Mouse (Mus musculus) lung, embryonic 14.5 days (tissue): Measurements from ENCODE around the gene Crbn. TPM values are rescaled to one million over a fixed set of nuclear protein-coding genes. Genes with fewer than 3 reads are reported as not detected.

ENCODE experiments used
- ATAC-seq: fragments of 200-750 bp; cut with Nextera tagmentation; 2 replicates; pipeline ENCODE4 v1.8.0; 2017; ENCODE audit warnings: mild to moderate bottlenecking, moderate TSS enrichment, moderate library complexity; ENCODE audit not compliant: insufficient read depth
- DNase-seq: peaks from one replicate; pipeline ENCODE4 v3.0.0-alpha.2; 2015
- H3K27ac ChIP-seq: fragments of 300-500 bp; sonication (generic); 2 replicates; pipeline ENCODE4 v1.5.1; 2014; ENCODE audit warnings: low read depth, mild to moderate bottlenecking, moderate library complexity
- H3K27me3 ChIP-seq: fragments of 300-500 bp; sonication (generic); 2 replicates; pipeline ENCODE4 v1.6.1; 2014; ENCODE audit warnings: low read length, control low read depth; ENCODE audit not compliant: insufficient read depth
- H3K36me3 ChIP-seq: fragments of 300-500 bp; sonication (generic); 2 replicates; pipeline ENCODE4 v1.6.1; 2014; ENCODE audit warnings: control low read depth; ENCODE audit not compliant: insufficient read depth
- H3K4me1 ChIP-seq: fragments of 300-500 bp; sonication (generic); 2 replicates; pipeline ENCODE4 v1.6.1; 2014; ENCODE audit warnings: antibody characterized with exemption, control low read depth; ENCODE audit not compliant: insufficient read depth
- H3K4me2 ChIP-seq: fragments of 300-500 bp; sonication (generic); 2 replicates; pipeline ENCODE4 v1.6.1; 2014; ENCODE audit warnings: mild to moderate bottlenecking
- H3K4me3 ChIP-seq: fragments of 300-500 bp; sonication (generic); 2 replicates; pipeline ENCODE4 v1.5.1; 2014; ENCODE audit warnings: low read depth, low read length
- H3K9ac ChIP-seq: fragments of 300-500 bp; sonication (generic); 2 replicates; pipeline ENCODE4 v1.6.1; 2014
- H3K9me3 ChIP-seq: fragments of 300-500 bp; sonication (generic); 2 replicates; pipeline ENCODE4 v1.6.1; 2016; ENCODE audit warnings: low read depth, low read length, control low read depth
- CTCF ChIP-seq: IDR thresholded peaks from 2 replicates; pipeline ENCODE4 v1.5.1; 2016; ENCODE audit warnings: antibody characterized with exemption, low read depth
- WGBS: fragments of 180-500 bp; shearing (Covaris S2); extraction: QIAGEN DNeasy Blood & Tissue Kit; methylation state at CpG from one replicate; pipeline ENCODE4 v1.1.7; 2014; 5-methylcytosine and 5-hydroxymethylcytosine counted together
- polyA plus RNA-seq: library from polyadenylated mRNA; unstranded; fragments of >200 nt; fragmentation: Nextera tagmentation; extraction: Ambion mirVana; gene quantifications from 2 replicates; pipeline ENCODE4 v1.2.1, GENCODE M21; 2014

The Crbn gene
- polyA plus RNA-seq, 1 experiment from 2014 or later: 42.1 TPM

DNA sequence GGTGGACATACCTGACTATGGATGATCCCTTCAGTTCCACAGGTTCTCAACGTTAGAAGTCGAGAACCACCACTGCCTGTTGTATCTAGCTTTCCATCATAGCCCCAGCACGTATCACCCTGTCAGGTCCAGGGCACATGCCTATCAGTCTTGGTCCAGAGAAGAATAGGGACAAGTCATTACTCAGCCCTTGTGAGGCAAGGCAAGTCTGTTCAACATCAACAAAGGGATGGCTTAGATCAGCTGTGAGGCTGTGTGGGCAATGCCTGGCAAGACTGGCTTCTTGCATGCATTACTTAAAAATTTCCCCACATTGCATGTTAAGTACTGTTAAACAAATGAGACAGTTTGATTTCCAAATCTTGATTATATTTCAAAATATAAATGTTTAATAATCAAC, 52.1 kb downstream of the Crbn start:
- Histone ChIP-seq H3K9ac (no peak overlapping the region), H3K36me3 (no peaks in the 10 kb centered on the region), H3K4me2 (no peak overlapping the region), H3K27ac (no peak overlapping the region), H3K27me3 (no peaks in the 10 kb centered on the region), H3K4me3 (no peak overlapping the region), H3K9me3 (no peaks in the 10 kb centered on the region), H3K4me1 (no peaks in the 10 kb centered on the region)
- no peak for DNase-seq
- no peak for TF ChIP-seq CTCF
- 67% methylated on average over 3 of the region's 3 CpGs for WGBS
- ATAC-seq: no peak

DNA sequence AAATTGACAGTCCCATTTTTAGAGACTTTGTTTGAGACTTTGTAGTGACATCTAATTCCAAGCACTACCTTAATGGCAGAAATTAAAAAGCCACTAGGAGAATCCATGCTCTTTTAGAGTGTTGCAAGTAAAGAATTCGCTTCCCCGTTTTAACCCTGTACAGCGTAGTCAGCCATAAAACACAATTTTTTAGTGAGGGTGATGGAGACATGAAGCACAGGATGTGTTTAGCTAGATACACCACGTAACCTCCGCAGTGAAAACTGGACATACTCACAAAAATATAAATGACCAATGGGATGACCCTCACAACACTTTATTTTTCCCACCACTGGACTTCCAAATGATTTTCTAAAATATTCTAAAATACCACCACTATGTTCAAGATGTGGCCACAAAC, 52.6 kb downstream of the Crbn start:
- H3K4me1 ChIP-seq: no peaks in the 10 kb centered on the region
- WGBS: 88% methylated on average over 5 of the region's 5 CpGs
- no peak overlapping the region for H3K4me2 ChIP-seq
- no peak overlapping the region for H3K9ac ChIP-seq
- no peak overlapping the region for H3K27ac ChIP-seq
- no peaks in the 10 kb centered on the region for H3K36me3 ChIP-seq
- no peaks in the 10 kb centered on the region for H3K27me3 ChIP-seq
- no peak for ATAC-seq
- DNase-seq: no peak
- TF ChIP-seq CTCF: no peak
- no peaks in the 10 kb centered on the region for H3K9me3 ChIP-seq
- H3K4me3 ChIP-seq: no peak overlapping the region

DNA sequence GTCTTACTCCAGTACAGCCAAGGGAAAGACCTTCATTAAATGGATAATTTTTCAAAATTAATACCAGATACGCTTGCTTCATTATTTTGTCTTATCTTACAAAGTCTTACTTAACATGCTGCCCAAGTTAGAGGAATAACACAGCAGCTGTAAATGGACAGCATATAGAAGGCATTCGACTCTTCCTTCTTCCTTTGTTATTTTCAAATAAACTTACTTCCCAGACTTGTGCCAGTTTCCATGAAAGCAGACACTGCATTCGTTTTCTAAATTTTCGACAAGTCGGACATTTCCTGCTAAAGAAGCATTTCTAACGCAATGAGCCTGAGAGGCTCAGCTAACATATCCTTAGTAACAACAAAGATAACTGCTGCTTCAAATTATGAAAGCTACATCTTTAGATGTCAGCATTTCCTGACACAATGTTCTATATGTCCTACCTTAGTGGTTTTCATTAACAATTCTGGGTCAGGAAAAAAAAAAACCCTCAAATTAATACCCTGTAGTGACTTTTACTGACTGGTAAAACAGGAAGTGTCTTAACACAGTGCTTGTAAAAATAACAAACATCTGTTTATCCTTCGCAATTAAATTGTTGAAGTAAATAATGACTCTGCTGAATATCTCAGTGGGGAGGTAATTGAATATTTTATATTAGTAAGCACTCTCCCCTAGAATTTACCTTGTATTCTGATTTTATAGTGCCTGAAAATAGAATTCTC, 54.0 kb downstream of the Crbn start:
- Histone ChIP-seq H3K9me3 (no peaks in the 10 kb centered on the region), H3K4me1 (no peaks in the 10 kb centered on the region), H3K27me3 (no peaks in the 10 kb centered on the region), H3K9ac (no peak overlapping the region), H3K4me2 (no peak overlapping the region), H3K36me3 (no peaks in the 10 kb centered on the region), H3K4me3 (no peak overlapping the region), H3K27ac (no peak overlapping the region)
- DNase-seq (no peak), ATAC-seq (no peak)
- 58% methylated on average over 7 of the region's 7 CpGs for WGBS
- TF ChIP-seq CTCF: no peak

DNA sequence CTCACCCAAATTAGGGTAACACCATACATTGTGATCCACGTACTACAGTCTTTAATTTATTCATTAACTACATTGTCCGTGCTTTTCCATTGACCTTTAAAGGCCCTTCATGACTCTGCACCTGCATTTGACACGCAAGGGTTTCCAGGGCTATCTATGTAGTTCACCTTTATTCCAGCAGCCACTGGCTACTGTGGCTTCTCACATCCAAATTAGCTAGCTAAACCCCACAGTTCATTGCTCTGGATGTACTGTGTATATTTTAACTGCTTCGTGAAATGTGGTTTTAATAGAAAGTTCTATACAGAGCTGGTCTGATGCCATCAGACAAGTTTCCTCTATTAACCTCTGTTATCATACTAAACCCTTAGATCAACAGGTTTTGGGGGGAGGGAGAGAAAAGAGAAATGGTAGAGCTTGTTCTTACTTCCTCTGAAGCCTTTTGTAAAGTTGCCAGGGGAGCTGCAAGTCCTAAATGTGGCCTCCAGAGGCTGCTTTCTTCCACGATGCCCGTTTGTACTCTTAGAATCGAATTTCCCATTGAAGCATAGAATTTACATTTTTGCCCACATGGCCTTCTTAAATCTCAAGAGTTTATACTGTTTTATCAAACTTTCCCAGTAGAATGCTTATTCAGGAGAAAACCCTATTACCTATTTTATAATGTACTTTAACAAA, 56.2 kb downstream of the Crbn start:
- ATAC-seq (no peak), DNase-seq (no peak)
- no peak for TF ChIP-seq CTCF
- Histone ChIP-seq H3K4me2 (no peak overlapping the region), H3K4me3 (no peak overlapping the region), H3K9ac (no peak overlapping the region), H3K9me3 (no peaks in the 10 kb centered on the region), H3K27ac (no peak overlapping the region), H3K4me1 (no peaks in the 10 kb centered on the region), H3K27me3 (no peaks in the 10 kb centered on the region), H3K36me3 (no peaks in the 10 kb centered on the region)
- 77% methylated on average over 7 of the region's 7 CpGs for WGBS

DNA sequence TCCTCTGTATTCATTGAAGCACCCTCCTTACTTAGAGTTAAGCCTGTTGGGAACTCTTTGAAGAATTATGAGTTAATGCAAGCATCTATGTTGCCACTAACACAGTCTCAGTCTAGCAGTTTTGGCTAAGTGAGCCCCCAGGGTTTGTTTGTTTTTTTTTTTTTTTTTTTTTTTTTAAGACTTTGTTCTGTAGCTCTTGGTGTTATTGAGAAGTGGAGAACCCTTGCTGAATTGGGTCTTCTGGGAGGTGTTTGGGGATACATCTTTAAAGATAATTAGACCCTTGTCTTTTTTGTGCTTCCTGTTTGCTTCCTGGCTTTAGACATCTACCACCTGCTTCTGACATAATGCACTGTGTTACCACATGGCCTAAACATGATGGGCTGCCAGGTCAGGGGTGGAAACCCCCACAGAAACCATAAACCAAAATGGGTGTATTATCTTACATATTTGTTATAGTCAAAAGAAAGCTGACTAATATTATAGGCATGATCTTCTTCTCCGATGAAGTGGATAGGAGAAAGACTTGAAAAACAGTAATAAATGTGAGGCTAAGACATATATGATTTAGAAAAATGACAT, 59.5 kb downstream of the Crbn start:
- H3K4me3 ChIP-seq: no peak overlapping the region
- no peak overlapping the region for H3K27ac ChIP-seq
- H3K4me1 ChIP-seq: no peaks in the 10 kb centered on the region
- DNase-seq (no peak), ATAC-seq (no peak)
- no peak for TF ChIP-seq CTCF
- H3K9ac ChIP-seq: no peak overlapping the region
- WGBS: 65% methylated on average over 1 of the region's 1 CpGs
- H3K36me3 ChIP-seq: no peaks in the 10 kb centered on the region
- H3K9me3 ChIP-seq: no peaks in the 10 kb centered on the region
- no peak overlapping the region for H3K4me2 ChIP-seq
- H3K27me3 ChIP-seq: no peaks in the 10 kb centered on the region

DNA sequence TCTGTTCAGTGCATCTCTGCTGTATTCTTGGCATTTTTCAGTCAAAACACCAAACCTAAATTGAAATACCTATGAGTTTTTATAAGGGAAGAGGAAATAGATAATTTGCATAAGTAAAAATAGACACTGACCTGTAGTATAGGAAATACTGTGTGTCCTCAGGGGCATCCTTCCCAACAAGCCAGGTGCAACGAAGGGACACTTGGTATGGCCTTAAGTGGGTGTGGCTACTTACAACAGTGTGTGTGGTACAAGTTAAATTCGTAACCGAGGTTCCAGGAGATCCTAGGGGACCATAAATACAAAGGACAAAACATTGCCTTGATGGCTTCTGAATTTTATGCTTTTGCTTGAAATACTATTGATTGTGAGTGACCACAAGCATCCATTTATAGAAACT, 61.6 kb downstream of the Crbn start:
- TF ChIP-seq CTCF: no peak
- no peak for ATAC-seq

DNA sequence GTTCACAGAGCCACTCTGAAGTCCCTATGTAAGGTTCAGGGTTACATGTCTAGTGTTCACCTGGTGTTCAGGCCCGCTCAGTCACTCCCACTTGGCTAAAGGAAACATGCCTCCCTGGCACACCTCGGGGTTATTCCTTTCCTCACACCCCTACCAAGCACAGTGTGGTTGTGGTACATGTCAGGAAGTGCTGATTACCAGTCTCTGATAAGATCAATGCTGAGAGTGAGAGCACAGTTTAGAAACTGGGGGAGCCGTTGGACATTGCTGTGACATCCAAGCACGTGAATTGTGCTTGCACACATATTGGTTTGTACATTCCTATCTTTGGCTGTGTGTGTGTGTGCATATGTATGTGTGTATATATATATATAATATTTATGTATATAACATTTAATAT, 67.3 kb downstream of the Crbn start:
- H3K4me1 ChIP-seq: no peaks in the 10 kb centered on the region
- DNase-seq (no peak), ATAC-seq (no peak)
- H3K4me3 ChIP-seq: no peak overlapping the region
- TF ChIP-seq CTCF: no peak
- no peaks in the 10 kb centered on the region for H3K36me3 ChIP-seq
- H3K9me3 ChIP-seq: no peaks in the 10 kb centered on the region
- no peaks in the 10 kb centered on the region for H3K27me3 ChIP-seq
- WGBS: 73% methylated on average over 4 of the region's 4 CpGs
- H3K4me2 ChIP-seq: no peak overlapping the region
- no peak overlapping the region for H3K9ac ChIP-seq
- no peak overlapping the region for H3K27ac ChIP-seq

More for the DNA sequence above, 61.6 kb downstream of the Crbn start:
- no peaks in the 10 kb centered on the region for H3K27me3 ChIP-seq
- no peaks in the 10 kb centered on the region for H3K36me3 ChIP-seq
- no peak overlapping the region for H3K9ac ChIP-seq
- no peaks in the 10 kb centered on the region for H3K4me1 ChIP-seq
- no peak overlapping the region for H3K4me3 ChIP-seq
- no peaks in the 10 kb centered on the region for H3K9me3 ChIP-seq
- WGBS: 62% methylated on average over 3 of the region's 3 CpGs
- DNase-seq: no peak
- no peak overlapping the region for H3K4me2 ChIP-seq
- no peak overlapping the region for H3K27ac ChIP-seq

Other genes with a start within 250 kb of the Crbn start
- not detected in 2 replicates for gene Il5ra, start 51.0 kb downstream of the Crbn start, polyA plus RNA-seq
- gene Trnt1, start 31.0 kb downstream of the Crbn start, polyA plus RNA-seq: 61.1 and 62.3 TPM in 2 replicates